Mouse (Mus musculus): ENCODE results near the gene Insl3. TPM values are rescaled to one million over a fixed set of nuclear protein-coding genes. Genes with fewer than 3 reads are reported as not detected.
A peak's percentile ranks its signal among the peaks of the same experiment; 100 is the strongest.

The Insl3 gene
- 0.47 TPM in 1 of 2 replicates, not detected in the other for polyA plus RNA-seq (2015; fragmentation: Nextera tagmentation; extraction: Ambion mirVana)

DNA sequence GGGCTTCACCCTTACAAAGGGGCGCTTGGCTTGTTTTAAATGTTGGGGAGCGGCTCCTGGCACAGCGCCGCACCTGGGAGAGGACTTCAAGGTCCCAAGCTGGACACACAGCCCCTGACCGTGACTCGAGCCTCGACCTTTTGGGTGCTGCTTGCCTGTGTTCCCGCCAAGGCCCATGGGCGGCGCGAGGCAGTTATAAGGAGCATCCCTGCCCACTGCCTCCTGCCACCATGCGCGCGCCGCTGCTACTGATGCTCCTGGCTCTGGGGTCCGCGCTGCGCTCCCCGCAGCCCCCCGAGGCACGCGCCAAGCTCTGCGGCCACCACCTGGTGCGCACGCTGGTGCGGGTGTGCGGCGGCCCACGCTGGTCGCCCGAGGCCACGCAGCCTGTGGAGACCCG is at the start of gene Insl3:
Insl3 (plus strand) TSS at position 187 of the 400 bp plus-strand sequence.
- 3% methylated on average over 33 of the region's 33 CpGs for WGBS
- Histone ChIP-seq H3K27ac (no peak within 1 kb of the TSS), H3K4me1 (peaks cover 26% of the 10 kb centered on the region), H3K4me3 (no peak within 1 kb of the TSS), H3K36me3 (ENCODE audit: poor library complexity, severe bottlenecking) (no peaks in the 10 kb centered on the region), H3K27me3 (peaks cover 100% of the 10 kb centered on the region), H3K4me2 (no peak within 1 kb of the TSS), H3K9ac (no peak within 1 kb of the TSS), H3K9me3 (replicated peaks) (no peaks in the 10 kb centered on the region)
- ATAC-seq: no peak

DNA sequence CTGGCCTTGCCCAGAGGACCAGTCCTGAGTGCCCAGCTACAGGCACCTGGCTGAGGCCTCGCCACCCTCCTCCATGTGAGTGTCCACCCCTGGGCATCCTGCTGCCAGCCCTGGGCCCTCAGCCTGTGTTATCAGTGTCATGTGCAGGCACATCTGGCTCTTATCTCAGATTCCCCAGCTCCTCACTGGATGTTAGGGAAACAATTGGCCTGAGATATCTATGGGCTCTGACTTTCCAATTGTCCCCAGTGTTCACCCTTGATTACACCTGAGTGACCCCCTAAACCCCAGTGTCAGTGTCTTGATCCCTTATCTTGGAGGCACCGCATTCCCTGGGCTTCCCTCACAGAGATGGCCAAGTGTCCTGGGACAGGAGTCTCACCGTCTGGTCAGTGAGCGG is 49.7 kb upstream of the Insl3 start:
- Histone ChIP-seq H3K9me3 (replicated peaks) (no peaks in the 10 kb centered on the region), H3K27me3 (peaks cover 31% of the 10 kb centered on the region), H3K4me1 (peaks cover 5% of the 10 kb centered on the region), H3K36me3 (ENCODE audit: poor library complexity, severe bottlenecking) (peaks cover 37% of the 10 kb centered on the region), H3K4me2 (no peak overlapping the region), H3K4me3 (no peak overlapping the region), H3K27ac (no peak overlapping the region), H3K9ac (no peak overlapping the region)
- WGBS: 94% methylated on average over 4 of the region's 4 CpGs
- no peak for ATAC-seq

DNA sequence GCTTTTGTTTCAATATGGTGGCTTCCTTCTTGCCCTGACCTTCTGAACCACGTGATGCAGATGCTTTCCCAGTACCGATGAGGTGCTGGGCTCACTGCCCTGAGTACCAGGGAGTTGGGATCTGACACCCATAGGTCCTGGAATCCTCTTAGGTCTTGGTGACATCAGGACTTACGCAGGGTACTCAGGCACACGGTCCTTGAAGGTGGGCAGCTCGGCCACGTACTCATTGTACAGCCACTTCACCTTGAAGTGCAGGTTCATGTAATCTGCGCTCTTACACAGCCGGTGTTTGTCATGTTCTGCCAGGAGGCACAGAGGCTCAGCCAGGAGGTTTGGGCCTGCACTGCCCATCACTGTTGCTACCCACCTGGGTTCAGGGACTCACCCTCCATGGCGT is 43.5 kb upstream of the Insl3 start:
- H3K36me3 ChIP-seq (ENCODE audit: poor library complexity, severe bottlenecking): peaks cover 67% of the 10 kb centered on the region
- no peak for ATAC-seq
- 89% methylated on average over 9 of the region's 9 CpGs for WGBS

DNA sequence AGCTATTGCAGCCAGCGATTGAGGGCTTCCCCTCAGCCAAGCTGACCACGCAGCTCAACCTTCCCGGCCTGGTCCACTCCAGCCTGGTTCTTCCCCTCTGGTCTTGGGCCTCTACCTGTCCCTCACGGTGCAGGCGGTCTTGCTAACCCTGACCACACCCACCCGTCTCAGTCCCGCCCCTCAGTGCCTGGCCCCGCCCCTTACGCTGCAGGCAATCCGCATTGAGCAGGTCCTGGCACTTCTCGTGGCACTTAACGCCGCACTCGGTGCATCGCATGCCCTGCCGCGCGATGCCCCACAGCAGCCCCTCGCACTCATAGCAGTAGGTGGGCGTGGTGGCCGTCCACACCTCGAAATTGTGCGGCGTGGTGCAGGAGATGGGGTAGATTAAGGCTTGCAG is 34.4 kb upstream of the Insl3 start:
- Histone ChIP-seq H3K4me2 (peak overlapping the region; percentile 51), H3K4me3 (peak overlapping the region; percentile 6; the same call in 1 of the 2 replicates), H3K36me3 (ENCODE audit: poor library complexity, severe bottlenecking) (peaks cover 50% of the 10 kb centered on the region), H3K27ac (no peak overlapping the region), H3K27me3 (peaks cover 60% of the 10 kb centered on the region), H3K9me3 (replicated peaks) (no peaks in the 10 kb centered on the region), H3K9ac (peak overlapping the region; percentile 48; the same call in 1 of the 2 replicates), H3K4me1 (peaks cover 15% of the 10 kb centered on the region)
- WGBS: under 1% methylated on average over 23 of the region's 24 CpGs
- ATAC-seq: peak; percentile 36

More for the DNA sequence above, 43.5 kb upstream of the Insl3 start:
- Histone ChIP-seq H3K4me2 (no peak overlapping the region), H3K4me3 (no peak overlapping the region), H3K9ac (no peak overlapping the region), H3K27ac (no peak overlapping the region), H3K27me3 (peaks cover 13% of the 10 kb centered on the region; the same call in 1 of the 2 replicates), H3K4me1 (no peaks in the 10 kb centered on the region), H3K9me3 (replicated peaks) (no peaks in the 10 kb centered on the region)

DNA sequence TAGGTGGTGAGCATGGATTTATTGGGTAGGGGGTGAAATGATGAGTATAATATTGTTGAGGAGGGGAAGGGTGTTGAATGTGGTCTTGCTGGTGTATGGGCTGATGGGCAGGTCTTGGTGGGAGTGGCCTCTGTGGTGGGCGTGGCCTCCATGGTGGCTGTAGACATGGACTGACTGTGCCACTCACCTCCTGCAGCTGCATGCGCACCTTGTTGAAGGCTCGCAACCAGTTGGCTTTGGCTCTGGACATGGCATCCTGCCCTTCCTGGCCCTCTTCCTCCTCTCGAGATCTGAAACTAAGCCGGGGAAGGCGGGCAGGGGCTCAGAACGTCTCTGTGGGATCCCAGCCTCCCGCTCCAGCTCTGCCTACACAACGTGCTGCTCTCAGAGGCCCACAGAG is 31.2 kb upstream of the Insl3 start:
- H3K9ac ChIP-seq: no peak overlapping the region
- peaks cover 19% of the 10 kb centered on the region for H3K36me3 ChIP-seq (ENCODE audit: poor library complexity, severe bottlenecking)
- ATAC-seq: no peak
- H3K9me3 ChIP-seq (replicated peaks): no peaks in the 10 kb centered on the region
- H3K4me3 ChIP-seq: no peak overlapping the region
- no peak overlapping the region for H3K4me2 ChIP-seq
- WGBS: 19% methylated on average over 9 of the region's 9 CpGs
- no peak overlapping the region for H3K27ac ChIP-seq
- H3K27me3 ChIP-seq: peaks cover 83% of the 10 kb centered on the region
- peaks cover 23% of the 10 kb centered on the region for H3K4me1 ChIP-seq

DNA sequence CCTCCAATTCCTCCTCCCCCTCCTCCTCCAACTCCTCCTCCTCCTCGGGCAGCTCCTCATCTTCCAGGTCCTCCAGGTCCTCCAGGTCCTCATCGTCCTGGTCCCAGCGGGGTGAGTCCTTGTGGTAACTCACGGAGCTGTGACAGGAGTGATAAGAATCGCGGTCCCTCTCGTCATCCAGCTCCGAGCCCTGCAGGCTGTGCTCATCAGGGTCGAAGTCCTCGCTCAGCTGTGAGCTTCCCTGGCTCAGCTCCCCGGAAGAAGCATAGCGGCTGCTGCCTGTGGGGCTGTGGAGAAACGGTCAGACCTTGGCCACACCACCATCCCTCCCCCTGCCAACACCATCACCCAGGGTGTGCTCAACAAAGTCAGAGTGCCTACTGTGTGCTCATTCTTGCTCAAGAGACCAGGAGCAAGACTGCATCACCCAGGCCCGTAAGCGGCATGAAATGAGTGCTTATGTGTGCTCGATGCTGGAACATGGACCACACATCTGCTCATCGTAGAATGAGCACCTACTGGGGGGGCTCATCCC is 30.4 kb upstream of the Insl3 start:
- peaks cover 83% of the 10 kb centered on the region for H3K27me3 ChIP-seq
- no peak overlapping the region for H3K4me2 ChIP-seq
- H3K9me3 ChIP-seq (replicated peaks): no peaks in the 10 kb centered on the region
- WGBS: 30% methylated on average over 17 of the region's 17 CpGs
- no peak overlapping the region for H3K27ac ChIP-seq
- no peak for ATAC-seq
- H3K4me3 ChIP-seq: no peak overlapping the region
- no peak overlapping the region for H3K9ac ChIP-seq
- H3K36me3 ChIP-seq (ENCODE audit: poor library complexity, severe bottlenecking): peaks cover 14% of the 10 kb centered on the region
- peaks cover 23% of the 10 kb centered on the region for H3K4me1 ChIP-seq

DNA sequence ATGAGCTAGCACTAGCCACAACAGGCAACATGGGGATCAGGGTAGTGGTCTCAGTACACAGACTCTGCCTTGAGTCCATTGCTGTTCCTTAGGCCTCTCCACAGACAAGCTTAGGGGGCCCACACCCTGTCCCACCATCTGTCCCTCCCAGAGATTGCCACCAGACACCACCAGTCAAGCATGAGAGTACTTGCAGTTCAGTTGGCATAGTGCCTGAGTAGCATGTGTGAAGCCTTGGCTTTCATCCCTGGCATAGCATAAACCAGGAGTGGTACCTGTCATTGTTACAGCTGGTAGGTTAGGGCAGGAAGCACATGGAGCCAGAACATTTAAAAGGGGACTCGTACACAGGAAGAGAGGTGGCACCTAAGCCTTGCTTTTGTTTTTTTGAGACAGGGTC is 29.3 kb upstream of the Insl3 start:
- H3K9ac ChIP-seq: no peak overlapping the region
- H3K27ac ChIP-seq: peak overlapping the region; percentile 25
- no peaks in the 10 kb centered on the region for H3K9me3 ChIP-seq (replicated peaks)
- peak; percentile 46 for ATAC-seq
- H3K27me3 ChIP-seq: peaks cover 73% of the 10 kb centered on the region
- WGBS: 65% methylated on average over 1 of the region's 1 CpGs
- no peak overlapping the region for H3K4me3 ChIP-seq
- peaks cover 19% of the 10 kb centered on the region for H3K4me1 ChIP-seq
- peaks cover 15% of the 10 kb centered on the region for H3K36me3 ChIP-seq (ENCODE audit: poor library complexity, severe bottlenecking)
- no peak overlapping the region for H3K4me2 ChIP-seq

DNA sequence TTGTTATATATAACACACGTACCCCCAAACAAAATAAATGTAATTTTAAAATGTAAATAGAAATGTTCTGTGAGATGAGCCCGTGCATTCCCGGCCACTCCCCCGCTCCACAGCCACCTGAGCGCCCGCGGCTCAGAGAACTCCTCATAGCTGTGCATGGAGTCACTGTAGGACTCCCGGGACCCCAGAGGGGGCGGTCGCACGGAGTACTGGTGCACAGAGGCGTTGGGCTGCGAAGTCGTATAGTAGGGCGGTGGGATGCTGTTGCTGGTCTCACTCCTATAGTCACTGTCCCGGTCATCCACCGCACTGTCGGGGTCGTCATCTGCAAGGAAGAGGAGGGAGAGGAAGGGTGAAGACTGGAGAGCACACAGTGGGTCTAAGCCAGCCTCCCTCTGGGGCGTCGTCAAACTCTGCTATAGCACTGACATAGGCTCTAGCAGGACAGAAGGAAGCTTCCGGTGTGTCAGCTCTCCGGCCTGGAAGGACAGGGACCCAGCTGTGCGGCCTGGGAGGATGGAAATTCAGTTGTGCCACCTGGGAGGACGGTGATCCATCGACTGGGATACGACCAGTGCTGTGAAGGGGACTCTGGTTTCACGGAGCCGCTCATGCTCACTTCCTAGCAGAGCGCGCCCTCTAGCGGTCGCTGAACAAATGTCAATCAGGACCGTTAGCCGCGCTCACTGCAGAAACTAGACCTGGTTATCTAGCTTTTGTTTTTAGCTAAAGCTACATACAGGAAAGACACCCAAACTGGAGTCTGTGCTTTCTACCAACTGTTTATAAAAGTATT is 28.5 kb upstream of the Insl3 start:
- H3K27me3 ChIP-seq: peaks cover 66% of the 10 kb centered on the region
- no peaks in the 10 kb centered on the region for H3K9me3 ChIP-seq (replicated peaks)
- 8% methylated on average over 35 of the region's 36 CpGs for WGBS
- no peak overlapping the region for H3K9ac ChIP-seq
- H3K4me1 ChIP-seq: peaks cover 20% of the 10 kb centered on the region
- peak overlapping the region; percentile 13; the same call in 1 of the 2 replicates for H3K4me2 ChIP-seq
- peaks cover 15% of the 10 kb centered on the region for H3K36me3 ChIP-seq (ENCODE audit: poor library complexity, severe bottlenecking)
- H3K4me3 ChIP-seq: no peak overlapping the region
- ATAC-seq: peak; percentile 61
- no peak overlapping the region for H3K27ac ChIP-seq

DNA sequence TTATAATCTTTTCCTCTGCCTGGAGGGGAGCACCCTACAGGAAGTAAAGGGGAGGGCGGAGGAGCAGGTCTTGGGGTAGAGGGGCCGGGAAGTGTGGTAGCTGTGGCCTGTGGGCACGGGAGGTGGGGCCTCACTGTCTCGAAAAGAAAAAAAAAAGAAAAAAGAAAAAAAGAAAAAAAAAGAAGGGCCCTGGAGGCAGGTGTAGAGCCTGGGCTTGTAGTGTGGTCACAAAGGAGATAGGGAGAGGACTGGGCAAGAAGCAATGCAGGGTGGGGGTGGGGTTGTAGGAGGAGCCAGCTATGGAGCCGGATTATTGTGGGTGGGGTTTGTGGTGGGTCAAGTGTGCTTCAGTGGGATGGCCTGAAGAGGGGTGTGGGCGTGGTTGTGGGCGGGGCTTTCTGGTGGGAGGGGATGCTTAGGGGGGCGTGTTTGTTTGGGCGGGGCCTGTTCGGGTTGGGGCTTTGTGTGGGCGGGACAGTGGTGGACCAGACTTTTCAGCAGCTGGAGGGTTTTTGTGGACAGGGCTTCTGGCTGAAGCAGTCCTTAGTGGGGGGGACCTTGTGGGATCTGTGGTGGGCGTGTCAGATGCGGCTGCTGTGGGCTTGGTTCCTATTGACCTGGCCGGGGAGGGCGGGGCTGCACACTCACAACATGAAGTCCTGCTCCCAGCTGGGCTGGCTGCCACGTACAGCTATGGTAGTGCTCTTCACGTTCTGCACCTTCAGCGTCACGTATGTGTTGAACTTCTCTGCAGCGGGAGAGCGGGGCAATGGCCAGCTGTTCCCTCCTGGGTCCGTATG is 23.5 kb upstream of the Insl3 start:
- Histone ChIP-seq H3K4me2 (peak overlapping the region; percentile 44), H3K4me1 (peaks cover 49% of the 10 kb centered on the region)

DNA sequence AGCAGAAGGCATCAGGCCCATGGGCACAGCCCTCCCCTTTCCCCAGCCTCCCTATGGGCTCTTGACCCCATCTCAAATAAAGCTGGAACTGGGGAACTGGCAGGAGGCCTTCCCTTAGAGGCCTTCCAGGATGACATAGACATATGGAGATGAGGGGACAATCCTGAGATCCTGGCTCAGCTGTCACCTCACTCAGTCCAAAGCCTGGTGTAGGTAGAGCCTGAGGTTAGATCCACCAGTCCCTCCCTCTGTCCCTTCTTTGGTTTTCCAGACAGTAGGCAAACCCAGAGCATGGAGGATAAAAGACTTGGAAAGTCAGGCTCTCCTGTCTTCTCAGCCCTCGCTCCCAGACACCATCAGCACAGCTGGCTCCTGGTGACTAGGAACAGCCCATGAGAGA is 22.2 kb upstream of the Insl3 start:
- Histone ChIP-seq H3K27ac (peak overlapping the region; percentile 63), H3K9me3 (replicated peaks) (no peaks in the 10 kb centered on the region), H3K4me2 (no peak overlapping the region), H3K9ac (0 out of 2 replicates have a peak overlapping the region, but pooled peaks have one; percentile 37), H3K36me3 (ENCODE audit: poor library complexity, severe bottlenecking) (peaks cover 8% of the 10 kb centered on the region), H3K4me1 (peaks cover 56% of the 10 kb centered on the region), H3K27me3 (peaks cover 40% of the 10 kb centered on the region), H3K4me3 (no peak overlapping the region)
- 11% methylated on average over 1 of the region's 1 CpGs for WGBS
- no peak for ATAC-seq

More for the DNA sequence above, 23.5 kb upstream of the Insl3 start:
- no peak; the same call in 1 of the 2 replicates for ATAC-seq
- Histone ChIP-seq H3K9me3 (replicated peaks) (no peaks in the 10 kb centered on the region), H3K4me3 (peak overlapping the region; percentile 17), H3K27ac (no peak overlapping the region), H3K27me3 (peaks cover 44% of the 10 kb centered on the region), H3K36me3 (ENCODE audit: poor library complexity, severe bottlenecking) (peaks cover 8% of the 10 kb centered on the region), H3K9ac (no peak overlapping the region)
- 4% methylated on average over 22 of the region's 22 CpGs for WGBS

DNA sequence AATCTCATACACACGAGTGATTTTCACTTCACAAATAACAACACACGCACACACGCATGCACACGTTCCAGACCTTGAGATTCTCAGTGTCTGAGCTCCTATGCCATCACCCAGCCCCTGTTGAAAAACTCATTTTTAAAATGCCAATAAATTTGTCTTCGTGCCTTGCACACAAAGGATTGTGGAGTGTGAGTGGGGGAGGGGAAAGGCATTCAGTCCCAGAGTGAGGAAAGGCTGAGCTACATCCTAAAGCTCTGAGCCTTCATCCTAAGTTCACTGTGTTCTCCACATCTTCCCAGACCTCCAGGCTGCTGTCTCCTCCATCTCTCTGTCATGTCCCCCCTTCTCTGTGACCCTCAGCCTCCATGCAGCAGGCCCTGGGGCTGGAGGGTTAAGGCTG is 21.8 kb upstream of the Insl3 start:
- peak overlapping the region; percentile 37 for H3K9ac ChIP-seq
- H3K4me2 ChIP-seq: peak overlapping the region; percentile 32
- H3K4me3 ChIP-seq: no peak overlapping the region
- H3K27ac ChIP-seq: peak overlapping the region; percentile 63
- no peaks in the 10 kb centered on the region for H3K9me3 ChIP-seq (replicated peaks)
- WGBS: 47% methylated on average over 5 of the region's 5 CpGs
- H3K36me3 ChIP-seq (ENCODE audit: poor library complexity, severe bottlenecking): peaks cover 8% of the 10 kb centered on the region
- no peak for ATAC-seq
- H3K4me1 ChIP-seq: peaks cover 60% of the 10 kb centered on the region
- H3K27me3 ChIP-seq: peaks cover 36% of the 10 kb centered on the region
